Mouse (Mus musculus) ES-E14 (cell line): Measurements from ENCODE around the gene Cd84.

ENCODE experiments used
- CHD2 ChIP-seq: IDR thresholded peaks from 2 replicates; pipeline ENCODE4 v1.6.1; 2014; ENCODE audit warnings: mild to moderate bottlenecking, low read depth, low read length, inconsistent platforms
- HCFC1 ChIP-seq: IDR thresholded peaks from 2 replicates; pipeline ENCODE4 v1.6.1; 2012; ENCODE audit warnings: low read length, inconsistent platforms, borderline replicate concordance; ENCODE audit not compliant: insufficient read depth
- MAFK ChIP-seq: IDR thresholded peaks from 2 replicates; pipeline ENCODE4 v1.6.1; 2014; ENCODE audit warnings: mild to moderate bottlenecking, low read depth, low read length, inconsistent platforms; ENCODE audit not compliant: insufficient read depth
- ZC3H11A ChIP-seq: IDR thresholded peaks from 2 replicates; pipeline ENCODE4 v1.6.1; 2012; ENCODE audit warnings: low read depth, mild to moderate bottlenecking, inconsistent platforms, low read length, borderline replicate concordance
- ZNF384 ChIP-seq: IDR thresholded peaks from 2 replicates; pipeline ENCODE4 v1.6.1; 2012; ENCODE audit warnings: low read depth, low read length, inconsistent platforms

- TF ChIP-seq MAFK (no peak), CHD2 (no peak), ZC3H11A (no peak), ZNF384 (no peak), HCFC1 (no peak)
Observed at GRCm38 (mm10) chr1:171845035-171845754, 5.7 kb downstream of the Cd84 start.
